Comparison of ENCODE assay signal across 10 mouse cellular contexts in genomic region chr8:78436071-78436651, GRCm38 (mm10). TPM values are rescaled to one million over a fixed set of nuclear protein-coding genes. Genes with fewer than 3 reads are reported as not detected.
DNase-seq lines count a peak whose midpoint lies in the region; ATAC-seq and TF ChIP-seq lines count a peak whose summit lies in the region.
"Had no signal": no experiment of that assay in that cellular context is flagged by ENCODE, and none has a peak within 500 bp of the region (broad histone marks: within the 10 kb centered on the region; RNA-seq: fewer than 3 reads in every experiment).

Pou4f2 (minus strand) TSS chr8:78436645.

- H3K27me3 ChIP-seq in heart, adult 2 months (ENCODE audit: control insufficient read depth, insufficient read depth, low read length), result peaks cover 28% of the 10 kb centered on the region
- peaks cover 92% of the 10 kb centered on the region for H3K27me3 ChIP-seq in hindbrain, embryonic 13.5 days

- TF ChIP-seq POLR2A in heart, adult 2 months (IDR thresholded peaks at IDR 0.05; ENCODE audit: insufficient read depth, low read depth, low read length), result no peak

- no peaks in the 10 kb centered on the region for H3K9me3 ChIP-seq in hindbrain, embryonic 13.5 days

- peak within 1 kb of the TSS; percentile 12; the same call in 1 of the 2 replicates for H3K4me3 ChIP-seq in heart, adult 2 months
- peak within 1 kb of the TSS; percentile 50 for H3K4me3 ChIP-seq in hindbrain, embryonic 13.5 days

- H3K79me2 ChIP-seq in heart, adult 2 months (replicated peaks; ENCODE audit: control insufficient read depth, insufficient read depth, low read length), result no peaks in the 10 kb centered on the region

- H3K4me1 ChIP-seq in heart, adult 2 months (ENCODE audit: control insufficient read depth, insufficient read depth, low read length), result no peaks in the 10 kb centered on the region
- H3K4me1 ChIP-seq in hindbrain, embryonic 13.5 days (replicated peaks), result peaks cover 42% of the 10 kb centered on the region

- intact Hi-C loops in heart, adult 2 months (cut with DNase I), result loop anchor here (10.0 kb wide), 1 partner anchor 209 kb away; no protein-coding TSS in a partner anchor
- intact Hi-C loops in heart, postnatal 36 days (cut with DNase I), result loop anchor here (10.0 kb wide), 1 partner anchor 209 kb away; no protein-coding TSS in a partner anchor

- peak in 1 of 2 experiments; percentile 29 for DNase-seq in heart, adult 2 months
- DNase-seq in heart, postnatal 36 days, result no peak
- peak; percentile 80 for DNase-seq in ES-CJ7 (ENCODE audit: low read depth, low spot score)
- peak; percentile 65 for DNase-seq in embryo, embryonic 11 days
- peak; percentile 61 for DNase-seq in mesoderm, embryonic 11.5 days (ENCODE audit: low read depth, low spot score)
- no peak for DNase-seq in urinary bladder, adult 2 months (ENCODE audit: low spot score)
- DNase-seq in cerebellum, adult 9-11 months, result no peak

- no peaks in the 10 kb centered on the region for H3K36me3 ChIP-seq in heart, adult 2 months (ENCODE audit: control insufficient read depth, insufficient read depth, low read length)
- H3K36me3 ChIP-seq in hindbrain, embryonic 13.5 days, result no peaks in the 10 kb centered on the region

- H3K27ac ChIP-seq in heart, adult 2 months, result no peak within 1 kb of the TSS
- H3K27ac ChIP-seq in hindbrain, embryonic 13.5 days, result peak within 1 kb of the TSS; percentile 78

- TF ChIP-seq EP300 in heart, adult 2 months (IDR thresholded peaks at IDR 0.05; ENCODE audit: insufficient read depth, low read depth, low read length), result no peak

- WGBS in heart, adult 2 months, result under 1% methylated on average over 54 of the region's 54 CpGs
- WGBS in hindbrain, embryonic 13.5 days, result under 1% methylated on average over 54 of the region's 54 CpGs

- H3K9ac ChIP-seq in heart, adult 2 months (ENCODE audit: low read depth, low read length), result no peak within 1 kb of the TSS
- peak within 1 kb of the TSS; percentile 69 for H3K9ac ChIP-seq in hindbrain, embryonic 13.5 days

- peak; percentile 61 for ATAC-seq in hindbrain, embryonic 13.5 days (ENCODE audit: low FRiP score)

- H3K4me2 ChIP-seq in hindbrain, embryonic 13.5 days, result peak within 1 kb of the TSS; percentile 76

- no peak for TF ChIP-seq CTCF in heart, adult 2 months (IDR thresholded peaks at IDR 0.05)

RNA-seq across cellular contexts. Expression of gene Pou4f2, which starts in this region (rescaled TPM):
- total RNA-seq in heart, adult 2 months (2021), result not detected
- polyA plus RNA-seq in heart, adult 2 months (2012; rRNA removed), result not detected in 2 replicates
- not detected for total RNA-seq in heart, postnatal 36 days (2021)
- 4.9 and 5.3 TPM in 2 replicates for polyA plus RNA-seq in hindbrain, embryonic 13.5 days (2015; fragmentation: Nextera tagmentation; extraction: Ambion mirVana)
- not detected in 2 replicates for polyA plus RNA-seq in urinary bladder, adult 2 months (2012; rRNA removed)
- total RNA-seq: hematopoietic stem cell, adult 5-6 weeks had no signal
- polyA plus RNA-seq: small intestine, adult 2 months had no signal

Comparison
In these comparisons a context has a peak if more than half of its experiments do, and no peak if none do; other contexts are left out.
1. DNase-seq: peak in ES-CJ7 (single experiment), embryo, embryonic 11 days (single experiment) and mesoderm, embryonic 11.5 days (single experiment); none in heart, postnatal 36 days (0 of 2), urinary bladder, adult 2 months (single experiment) and cerebellum, adult 9-11 months (single experiment).